Mouse (Mus musculus) heart, adult 2 months (tissue): ENCODE data around the gene Mrpl48. TPM values are rescaled to one million over a fixed set of nuclear protein-coding genes. Genes with fewer than 3 reads are reported as not detected.

Source experiments
- DNase-seq, 2 experiments: peaks; one replicate each; pipeline ENCODE4 v3.0.0; 2021
- H3K27ac ChIP-seq: fragments of 200-600 bp; 2 replicates; pipeline ENCODE4 v1.8.1; 2022
- H3K27me3 ChIP-seq: fragments of 200-500 bp; 2 replicates; pipeline ENCODE4 v1.6.1; 2012; ENCODE audit warnings: mild to moderate bottlenecking, low read length, inconsistent platforms, mixed read lengths; ENCODE audit not compliant: control insufficient read depth, insufficient read depth
- H3K36me3 ChIP-seq: fragments of 200-500 bp; 2 replicates; pipeline ENCODE4 v1.6.1; 2012; ENCODE audit warnings: low read length, inconsistent platforms; ENCODE audit not compliant: control insufficient read depth, insufficient read depth
- H3K4me1 ChIP-seq: fragments of 200-500 bp; 2 replicates; pipeline ENCODE4 v1.6.1; 2011; ENCODE audit warnings: low read length; ENCODE audit not compliant: control insufficient read depth, insufficient read depth
- H3K4me3 ChIP-seq: fragments of 200-600 bp; 2 replicates; pipeline ENCODE4 v1.8.1; 2022
- H3K79me2 ChIP-seq: fragments of 200-500 bp; replicated peaks from 2 replicates; pipeline ENCODE4 v1.6.1; 2012; ENCODE audit warnings: mild to moderate bottlenecking, inconsistent platforms, low read length, moderate library complexity, mixed read lengths; ENCODE audit not compliant: control insufficient read depth, insufficient read depth
- H3K9ac ChIP-seq: fragments of 200-500 bp; 2 replicates; pipeline ENCODE4 v1.6.1; 2012; ENCODE audit warnings: low read depth, mild to moderate bottlenecking, control low read depth, inconsistent platforms, low read length, mixed read lengths
- CTCF ChIP-seq: fragments of 200-600 bp; IDR thresholded peaks from 2 replicates; pipeline ENCODE4 v1.8.1; 2022; ENCODE audit warnings: antibody characterized with exemption, mild to moderate bottlenecking, moderate library complexity
- EP300 ChIP-seq: fragments of 200-500 bp; IDR thresholded peaks from 2 replicates; pipeline ENCODE4 v1.6.1; 2011; ENCODE audit warnings: low read depth, low read length, control low read depth; ENCODE audit not compliant: insufficient read depth
- POLR2A ChIP-seq: fragments of 200-500 bp; IDR thresholded peaks from 2 replicates; pipeline ENCODE4 v1.6.1; 2011; ENCODE audit warnings: mild to moderate bottlenecking, low read depth, low read length, control low read depth; ENCODE audit not compliant: insufficient read depth
- WGBS: fragments of 180-500 bp; shearing (Covaris S2); methylation state at CpG from one replicate; pipeline ENCODE4 v1.1.7; 2018; 5-methylcytosine and 5-hydroxymethylcytosine counted together
- intact Hi-C: fragments of 180-260 bp; cut with DNase I; formaldehyde crosslinking; loops from one replicate; pipeline ENCODE4 v1.15.1; 2025
- polyA plus RNA-seq: library from polyadenylated mRNA; depleted of rRNA; stranded (reverse); fragments of >200 nt; gene quantifications from 2 replicates; pipeline ENCODE4 v1.2.3, GENCODE M21; 2012
- total RNA-seq, 2 experiments: library from RNA; stranded (reverse); gene quantifications; 2 replicates each; pipeline ENCODE4 v1.2.3; 2021

Gene Mrpl48
- total and polyA plus RNA-seq, 3 experiments = 24.1 to 69.9 (median 65.7) TPM

- no peaks in the 10 kb centered on the region for H3K27me3 ChIP-seq
- intact Hi-C loops = loop anchor here (10.0 kb wide), 1 partner anchor 273 kb away; no protein-coding TSS in a partner anchor
Observed at GRCm38 (mm10) chr7:100522222-100522621, 85.9 kb downstream of the Mrpl48 start.

DNA sequence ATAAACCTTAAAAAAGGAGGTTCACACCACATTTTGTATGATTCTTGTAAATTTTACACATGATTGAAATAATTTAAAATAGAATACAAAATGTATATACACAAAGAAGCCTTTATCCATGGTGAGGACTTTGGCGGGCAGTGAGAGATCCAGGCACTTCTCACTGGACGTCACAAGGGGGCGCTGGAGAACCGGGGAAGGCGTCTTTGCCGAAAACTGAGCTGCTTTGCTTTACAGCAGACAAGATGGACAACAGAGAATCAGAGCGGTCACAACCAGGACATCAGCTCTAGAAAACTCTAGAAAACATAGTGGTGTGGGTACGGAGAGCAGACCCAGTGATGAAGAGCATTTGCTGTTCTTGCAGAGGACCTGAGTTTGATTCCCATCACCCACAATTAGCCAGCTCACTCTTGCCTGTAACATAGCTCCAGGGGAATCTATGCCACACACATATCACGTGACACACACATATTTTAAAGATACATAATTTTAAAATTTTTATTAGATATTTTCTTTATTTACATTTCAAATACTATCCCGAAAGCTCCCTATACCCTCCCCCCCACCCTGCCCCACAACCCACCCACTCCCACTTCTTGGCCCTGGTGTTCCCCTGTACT is 87.3 kb downstream of the Mrpl48 start:
- peak; percentile 75 to 88 for DNase-seq
- H3K4me1 ChIP-seq = no peaks in the 10 kb centered on the region; the same call in 1 of the 2 replicates
- TF ChIP-seq CTCF (0 out of 2 replicates have a peak, but pooled peaks have one; percentile 99), POLR2A (no peak), EP300 (peak; percentile 90)
- 16% methylated on average over 10 of the region's 10 CpGs for WGBS
- no peak overlapping the region for H3K4me3 ChIP-seq
- no peaks in the 10 kb centered on the region for H3K27me3 ChIP-seq
- no peaks in the 10 kb centered on the region for H3K79me2 ChIP-seq
- intact Hi-C loops = loop anchor here (1.0 to 10.0 kb wide), 4 partner anchors 116 to 274 kb away; no protein-coding TSS in a partner anchor
- H3K36me3 ChIP-seq = no peaks in the 10 kb centered on the region
- H3K9ac ChIP-seq = no peak overlapping the region
- no peak overlapping the region for H3K27ac ChIP-seq

More at GRCm38 (mm10) chr7:100522222-100522621, 85.9 kb downstream of the Mrpl48 start:
- 59% methylated on average over 3 of the region's 3 CpGs for WGBS
- no peak for TF ChIP-seq CTCF
- no peak for TF ChIP-seq POLR2A
- TF ChIP-seq EP300 = no peak
- H3K4me3 ChIP-seq = no peak overlapping the region
- no peak for DNase-seq
- no peak overlapping the region for H3K27ac ChIP-seq
- H3K79me2 ChIP-seq = no peaks in the 10 kb centered on the region
- no peaks in the 10 kb centered on the region; the same call in 1 of the 2 replicates for H3K4me1 ChIP-seq
- H3K9ac ChIP-seq = no peak overlapping the region
- no peaks in the 10 kb centered on the region for H3K36me3 ChIP-seq

DNA sequence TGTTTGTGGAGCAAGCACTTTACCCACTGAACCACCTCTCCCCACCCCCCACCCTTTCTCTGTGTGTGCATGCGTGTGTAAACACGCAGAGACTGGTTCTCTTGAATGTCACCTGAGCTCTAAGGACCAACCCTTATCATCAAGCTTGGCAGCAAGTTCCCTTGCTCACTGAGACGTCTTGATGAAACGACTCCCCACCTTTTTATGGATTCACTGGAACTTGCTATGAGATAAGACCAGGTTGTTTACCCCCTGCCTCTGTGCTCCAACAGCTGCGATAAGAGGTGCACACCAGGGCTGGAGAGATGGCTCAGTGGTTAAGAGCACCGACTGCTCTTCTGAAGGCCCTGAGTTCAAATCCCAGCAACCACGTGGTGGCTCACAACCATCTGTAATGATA is 87.9 kb downstream of the Mrpl48 start:
- intact Hi-C loops = loop anchor here (1.0 to 10.0 kb wide), 4 partner anchors 117 to 275 kb away; no protein-coding TSS in a partner anchor
- no peaks in the 10 kb centered on the region for H3K79me2 ChIP-seq
- no peak overlapping the region for H3K27ac ChIP-seq
- H3K27me3 ChIP-seq = no peaks in the 10 kb centered on the region
- H3K4me3 ChIP-seq = no peak overlapping the region
- no peak overlapping the region for H3K9ac ChIP-seq
- H3K4me1 ChIP-seq = no peaks in the 10 kb centered on the region; the same call in 1 of the 2 replicates
- DNase-seq = no peak
- WGBS = 57% methylated on average over 7 of the region's 7 CpGs
- no peak for TF ChIP-seq POLR2A
- no peaks in the 10 kb centered on the region for H3K36me3 ChIP-seq

DNA sequence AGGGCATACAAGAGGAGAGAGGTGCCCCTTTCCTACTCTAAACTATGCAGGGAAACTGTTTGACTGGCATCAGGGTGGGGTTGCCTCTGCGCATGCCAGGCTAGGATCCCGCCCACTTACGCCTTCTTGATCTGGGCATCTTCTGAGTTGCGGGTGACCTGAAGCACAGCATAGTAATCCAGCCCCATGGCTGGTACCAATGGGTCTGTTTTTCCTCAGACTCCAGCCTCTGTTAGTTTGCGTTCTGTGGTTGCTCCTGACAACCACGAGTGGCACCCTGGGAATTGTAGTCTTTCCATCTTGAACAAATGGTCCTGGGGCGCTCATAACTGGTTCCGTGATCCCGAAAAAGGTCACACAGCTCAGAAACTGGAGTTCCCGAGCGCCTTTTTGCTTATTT is 93.5 kb downstream of the Mrpl48 start, which contains the start of gene Dnajb13:
Gene Dnajb13 (minus strand): TSS at position 388 of the 400 bp plus-strand sequence.
- no peak for DNase-seq
- Histone ChIP-seq H3K9ac (no peak within 1 kb of the TSS), H3K36me3 (no peaks in the 10 kb centered on the region), H3K27ac (no peak within 1 kb of the TSS), H3K27me3 (no peaks in the 10 kb centered on the region), H3K4me1 (no peaks in the 10 kb centered on the region), H3K4me3 (no peak within 1 kb of the TSS), H3K79me2 (no peaks in the 10 kb centered on the region)
- intact Hi-C loops = no loop called here
- WGBS = 48% methylated on average over 11 of the region's 11 CpGs
- TF ChIP-seq EP300 = no peak
- TF ChIP-seq POLR2A = no peak
- TF ChIP-seq CTCF = no peak

DNA sequence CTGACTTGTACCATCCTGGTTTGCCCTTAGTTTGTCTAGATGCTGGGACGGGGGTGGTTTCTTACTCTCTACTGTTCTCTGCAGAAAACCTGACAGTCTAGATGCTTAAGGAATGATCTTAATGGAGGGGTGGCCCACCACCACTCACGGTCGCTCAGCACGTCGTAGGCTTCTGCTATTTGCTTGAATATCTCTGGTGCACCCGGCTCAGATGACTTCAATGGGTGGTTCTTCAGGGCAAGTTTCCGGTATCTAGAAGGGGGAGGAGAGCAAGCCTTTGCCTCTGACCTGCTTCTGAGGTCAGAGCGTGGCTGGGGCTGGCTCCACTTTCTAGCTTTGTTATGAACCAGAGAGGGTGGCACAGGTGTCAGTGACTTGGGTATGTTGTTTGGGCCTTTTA is 96.5 kb downstream of the Mrpl48 start:
- Histone ChIP-seq H3K9ac (no peak overlapping the region), H3K79me2 (no peaks in the 10 kb centered on the region), H3K4me1 (no peaks in the 10 kb centered on the region), H3K27me3 (no peaks in the 10 kb centered on the region), H3K36me3 (no peaks in the 10 kb centered on the region), H3K27ac (no peak overlapping the region), H3K4me3 (no peak overlapping the region)
- no peak for DNase-seq
- intact Hi-C loops = no loop called here
- WGBS = 58% methylated on average over 8 of the region's 8 CpGs
- TF ChIP-seq CTCF (no peak), EP300 (no peak), POLR2A (no peak)

DNA sequence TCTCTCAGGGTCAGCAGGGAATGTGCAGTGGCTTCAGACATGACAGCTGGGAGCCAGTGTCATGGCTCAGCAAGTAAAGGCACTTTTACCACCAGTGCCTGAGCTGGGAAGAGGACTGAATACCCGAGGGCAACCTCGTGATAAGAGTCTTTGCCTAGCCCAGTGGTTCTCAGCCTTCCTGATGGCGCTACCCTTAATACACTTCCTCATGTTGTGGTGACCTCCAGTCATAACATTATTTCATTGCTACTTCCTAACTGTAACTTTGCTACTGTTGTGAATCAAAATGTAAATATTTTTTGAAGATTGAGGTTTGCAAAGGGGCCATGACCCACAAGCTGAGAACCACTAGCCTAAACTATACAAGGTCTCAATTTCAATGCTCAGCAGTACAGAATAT is 99.4 kb downstream of the Mrpl48 start:
- Histone ChIP-seq H3K79me2 (no peaks in the 10 kb centered on the region), H3K9ac (no peak overlapping the region), H3K36me3 (no peaks in the 10 kb centered on the region), H3K27me3 (no peaks in the 10 kb centered on the region), H3K27ac (no peak overlapping the region), H3K4me1 (no peaks in the 10 kb centered on the region), H3K4me3 (no peak overlapping the region)
- intact Hi-C loops = no loop called here
- no peak for DNase-seq
- no peak for TF ChIP-seq EP300
- 52% methylated on average over 3 of the region's 3 CpGs for WGBS
